In the genomic region with DNA sequence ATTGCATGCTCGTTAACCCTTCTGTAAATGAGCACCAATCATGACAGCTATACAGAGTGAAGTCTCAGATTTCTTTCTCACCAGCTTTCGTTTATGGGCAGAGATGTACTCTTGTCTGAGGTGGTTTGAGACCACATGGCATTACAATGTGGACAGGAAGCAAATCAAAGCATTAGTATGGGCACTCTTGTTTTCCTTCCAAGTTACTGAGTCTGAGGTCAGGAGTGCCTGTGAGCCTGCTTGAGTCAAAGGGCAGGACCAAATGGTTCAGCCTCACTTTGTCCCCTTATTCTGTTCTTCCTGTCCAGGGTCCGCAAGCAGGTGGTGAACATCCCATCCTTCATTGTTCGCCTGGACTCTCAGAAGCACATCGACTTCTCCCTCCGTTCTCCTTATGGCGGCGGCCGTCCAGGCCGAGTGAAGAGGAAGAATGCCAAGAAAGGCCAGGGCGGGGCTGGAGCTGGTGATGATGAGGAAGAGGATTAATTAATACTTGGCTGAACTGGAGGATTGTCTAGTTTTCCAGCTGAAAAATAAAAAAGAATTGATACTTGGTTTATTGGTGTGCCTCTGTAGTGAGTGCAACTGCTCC, we compare ENCODE assay signal across 8 mouse cellular contexts. TPM values are rescaled to one million over a fixed set of nuclear protein-coding genes. Genes with fewer than 3 reads are reported as not detected.
DNase-seq lines count a peak whose midpoint lies in the region; ATAC-seq lines count a peak whose summit lies in the region.

No protein-coding gene starts in this region.

- peaks cover 18% of the 10 kb centered on the region for H3K4me1 ChIP-seq in heart, embryonic 15.5 days (replicated peaks)
- H3K4me1 ChIP-seq in lung, embryonic 16.5 days (replicated peaks; ENCODE audit: control insufficient read depth, insufficient read depth, low read length), result peaks cover 17% of the 10 kb centered on the region

- H3K27ac ChIP-seq in heart, embryonic 15.5 days, result peak overlapping the region; percentile 26; the same call in 1 of the 2 replicates
- H3K27ac ChIP-seq in lung, embryonic 16.5 days (ENCODE audit: low read length), result no peak overlapping the region; the same call in 1 of the 2 replicates

- H3K36me3 ChIP-seq in heart, embryonic 15.5 days, result peaks cover 19% of the 10 kb centered on the region
- H3K36me3 ChIP-seq in lung, embryonic 16.5 days (ENCODE audit: control insufficient read depth, insufficient read depth, low read length), result peaks cover 25% of the 10 kb centered on the region

- no peak for ATAC-seq in heart, embryonic 15.5 days (replicated peaks; ENCODE audit: insufficient number of reproducible peaks, insufficient read depth, low FRiP score, low read depth)
- no peak for ATAC-seq in lung, embryonic 16.5 days (ENCODE audit: low read depth)

- H3K4me2 ChIP-seq in heart, embryonic 15.5 days, result peak overlapping the region; percentile 79
- peak overlapping the region; percentile 92 for H3K4me2 ChIP-seq in lung, embryonic 16.5 days (ENCODE audit: low read depth, low read length)

- no peaks in the 10 kb centered on the region for H3K9me3 ChIP-seq in heart, embryonic 15.5 days (replicated peaks)
- no peaks in the 10 kb centered on the region for H3K9me3 ChIP-seq in lung, embryonic 16.5 days (ENCODE audit: control insufficient read depth, low read length)

- peak overlapping the region; percentile 79; the same call in 1 of the 2 replicates for H3K4me3 ChIP-seq in heart, embryonic 15.5 days
- peak overlapping the region; percentile 66 for H3K4me3 ChIP-seq in lung, embryonic 16.5 days (ENCODE audit: low read length)

- no peak overlapping the region for H3K9ac ChIP-seq in heart, embryonic 15.5 days
- peak overlapping the region; percentile 72 for H3K9ac ChIP-seq in lung, embryonic 16.5 days (ENCODE audit: low read length)

- no peaks in the 10 kb centered on the region for H3K27me3 ChIP-seq in heart, embryonic 15.5 days
- no peaks in the 10 kb centered on the region for H3K27me3 ChIP-seq in lung, embryonic 16.5 days (ENCODE audit: control insufficient read depth, insufficient read depth, low read depth, low read length)

- WGBS in heart, embryonic 15.5 days, result 48% methylated on average over 11 of the region's 11 CpGs
- 40% methylated on average over 11 of the region's 11 CpGs for WGBS in lung, embryonic 16.5 days

- peak; percentile 47 for DNase-seq in 416B (ENCODE audit: low read depth)
- peak; percentile 22 for DNase-seq in ES-CJ7 (ENCODE audit: low read depth, low spot score)
- DNase-seq in natural killer cell, adult 2 months (ENCODE audit: low spot score in 2 of 2), result no peak
- no peak for DNase-seq in cerebellum, postnatal 4 days (ENCODE audit: low spot score in 2 of 2)
- DNase-seq in right cerebral cortex, postnatal 25 days, result no peak
- DNase-seq in spleen, postnatal 36 days (ENCODE audit: low spot score in 2 of 2), result no peak

RNA-seq across cellular contexts. Expression of gene Rps9, which starts 2.6 kb away (rescaled TPM):
- 826 and 843 TPM in 2 replicates for polyA plus RNA-seq in heart, embryonic 15.5 days (2015; fragmentation: Nextera tagmentation; extraction: Ambion mirVana)
- polyA plus RNA-seq in lung, embryonic 16.5 days (2015; fragmentation: Nextera tagmentation; extraction: Ambion mirVana), result 1,423 and 1,469 TPM in 2 replicates

RNA-seq across cellular contexts. Expression of gene Mboat7, which starts 13.1 kb away (rescaled TPM):
- polyA plus RNA-seq in heart, embryonic 15.5 days (2015; fragmentation: Nextera tagmentation; extraction: Ambion mirVana), result 30.1 and 44.1 TPM in 2 replicates
- polyA plus RNA-seq in lung, embryonic 16.5 days (2015; fragmentation: Nextera tagmentation; extraction: Ambion mirVana), result 47.0 and 51.3 TPM in 2 replicates

RNA-seq across cellular contexts. Expression of gene Pirb, which starts 13.8 kb away (rescaled TPM):
- 0.86 and 1.2 TPM in 2 replicates for polyA plus RNA-seq in heart, embryonic 15.5 days (2015; fragmentation: Nextera tagmentation; extraction: Ambion mirVana)
- 1.3 and 1.6 TPM in 2 replicates for polyA plus RNA-seq in lung, embryonic 16.5 days (2015; fragmentation: Nextera tagmentation; extraction: Ambion mirVana)

RNA-seq across cellular contexts. Expression of gene Tsen34, which starts 13.8 kb away (rescaled TPM):
- polyA plus RNA-seq in heart, embryonic 15.5 days (2015; fragmentation: Nextera tagmentation; extraction: Ambion mirVana), result 198 and 226 TPM in 2 replicates
- 258 and 270 TPM in 2 replicates for polyA plus RNA-seq in lung, embryonic 16.5 days (2015; fragmentation: Nextera tagmentation; extraction: Ambion mirVana)

RNA-seq across cellular contexts. Expression of gene Tmc4, which starts 29.1 kb away (rescaled TPM):
- polyA plus RNA-seq in heart, embryonic 15.5 days (2015; fragmentation: Nextera tagmentation; extraction: Ambion mirVana), result 4.1 and 7.8 TPM in 2 replicates
- 33.8 and 41.3 TPM in 2 replicates for polyA plus RNA-seq in lung, embryonic 16.5 days (2015; fragmentation: Nextera tagmentation; extraction: Ambion mirVana)

Comparison
In these comparisons a context has a peak if more than half of its experiments do, and no peak if none do; other contexts are left out.
1. DNase-seq: peak in 416B (single experiment) and ES-CJ7 (single experiment); none in natural killer cell, adult 2 months (0 of 2), cerebellum, postnatal 4 days (0 of 2), right cerebral cortex, postnatal 25 days (single experiment) and spleen, postnatal 36 days (0 of 2).